Mouse (Mus musculus): ENCODE results near the gene Tmem135.

DNA sequence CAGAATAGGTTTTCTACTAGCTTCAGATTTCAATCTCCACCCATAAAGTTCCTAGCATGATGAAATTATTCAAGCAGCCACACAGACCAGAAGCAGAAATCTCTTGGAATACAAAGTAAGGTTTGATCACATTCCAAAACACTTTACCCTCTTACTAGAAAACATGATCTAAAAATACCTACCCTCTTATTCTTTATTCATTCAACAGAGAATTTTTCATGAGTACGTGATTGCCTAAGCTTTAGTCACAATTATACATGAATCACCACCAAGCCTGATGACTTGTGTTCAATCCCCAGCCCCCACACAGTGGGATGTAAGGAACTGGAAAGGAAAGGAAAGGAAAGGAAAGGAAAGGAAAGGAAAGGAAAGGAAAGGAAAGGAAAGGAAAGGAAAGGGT is 136.5 kb downstream of the Tmem135 start:
- TF ChIP-seq CTCF (IDR thresholded peaks at IDR 0.05; ENCODE audit: low read depth, low read length) (no peak), GATA1 (IDR thresholded peaks at IDR 0.05; ENCODE audit: borderline replicate concordance, low read length) (no peak), GATA2 (IDR thresholded peaks at IDR 0.05; ENCODE audit: borderline replicate concordance, low read depth, low read length) (no peak), TAL1 (conservative IDR thresholded peaks at IDR 0.05; ENCODE audit: low read depth, low read length) (no peak), POLR2AphosphoS5 (IDR thresholded peaks at IDR 0.05; ENCODE audit: insufficient replicate concordance, low read depth, low read length) (no peak)

All from G1E (cell line).